Mouse (Mus musculus) megakaryocyte, embryonic 14.5 days (primary cell): ENCODE data around the gene Sympk.

Experiments used
- FLI1 ChIP-seq: IDR thresholded peaks from 2 replicates; pipeline ENCODE4 v1.6.1; 2012; ENCODE audit warnings: low read length, inconsistent platforms, mixed read lengths
- GATA1 ChIP-seq: IDR thresholded peaks from 3 replicates; pipeline ENCODE4 v1.6.1; 2012; ENCODE audit warnings: mixed read lengths, low read length, inconsistent platforms, borderline replicate concordance

DNA sequence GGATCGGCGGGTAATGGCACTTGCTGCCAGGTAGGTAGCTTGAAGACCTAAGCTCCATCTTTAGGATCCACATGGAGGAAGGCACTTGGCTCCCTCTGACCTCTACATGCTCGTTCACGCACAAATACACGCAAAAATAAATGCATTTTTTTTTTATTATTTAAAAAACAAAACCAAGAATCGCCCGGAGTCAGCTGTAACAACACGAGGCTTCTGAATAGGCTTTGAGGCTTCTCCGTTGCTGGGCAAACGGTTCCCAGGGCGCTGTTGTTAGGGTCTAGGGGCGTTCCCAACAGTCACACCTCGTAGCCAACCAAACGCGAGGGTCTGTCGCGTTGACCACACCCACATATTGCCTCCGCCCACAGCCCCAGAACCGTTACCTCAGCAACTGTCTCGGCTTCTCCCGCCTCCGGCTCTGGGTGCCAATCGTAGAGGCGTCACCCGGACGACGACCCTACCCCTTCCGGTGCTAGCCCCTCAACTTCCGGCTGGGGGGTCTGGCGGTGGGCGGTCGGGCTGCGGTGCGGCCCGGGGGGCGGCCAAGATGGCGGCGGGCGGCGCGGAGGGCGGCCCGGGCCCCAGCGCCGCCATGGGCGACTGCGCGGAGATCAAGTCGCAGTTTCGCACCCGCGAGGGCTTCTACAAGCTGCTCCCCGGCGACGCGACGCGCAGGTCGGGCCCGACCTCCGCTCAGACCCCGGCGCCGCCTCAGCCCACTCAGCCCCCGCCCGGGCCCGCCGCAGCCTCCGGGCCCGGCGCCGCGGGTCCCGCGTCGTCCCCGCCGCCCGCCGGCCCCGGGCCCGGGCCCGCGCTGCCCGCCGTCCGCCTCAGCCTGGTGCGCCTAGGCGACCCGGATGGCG lies 51.8 kb downstream of the Sympk start, which contains the start of gene Dmwd:
- no peak for TF ChIP-seq FLI1
- no peak for TF ChIP-seq GATA1
